Mouse (Mus musculus): ENCODE measurements around the gene B3gntl1. TPM values are rescaled to one million over a fixed set of nuclear protein-coding genes. Genes with fewer than 3 reads are reported as not detected.

Gene B3gntl1
- total RNA-seq, 2 experiments from 2014 or later = 5.8 to 7.8 TPM

DNA sequence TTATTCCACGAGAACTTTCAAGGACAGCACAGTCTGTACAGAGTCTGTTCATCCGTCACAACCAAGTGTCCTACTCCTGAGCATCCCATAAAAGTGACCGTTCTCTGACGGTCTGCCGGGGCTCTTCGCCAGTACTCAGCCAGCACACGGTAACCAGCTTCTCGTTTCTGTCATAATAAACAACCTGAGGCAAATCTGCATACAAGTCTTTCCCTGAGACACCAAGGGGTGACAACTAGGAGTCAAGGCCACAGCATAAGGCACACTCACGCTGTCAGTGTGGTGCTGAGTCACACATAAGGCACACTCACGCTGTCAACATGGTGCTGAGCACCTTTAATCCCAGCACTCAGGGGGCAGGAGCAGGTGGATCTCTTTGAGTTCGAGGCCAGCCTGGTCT, 22.3 kb downstream of the B3gntl1 start:
- no peak for ATAC-seq (ENCODE audit: poor library complexity, severe bottlenecking)

DNA sequence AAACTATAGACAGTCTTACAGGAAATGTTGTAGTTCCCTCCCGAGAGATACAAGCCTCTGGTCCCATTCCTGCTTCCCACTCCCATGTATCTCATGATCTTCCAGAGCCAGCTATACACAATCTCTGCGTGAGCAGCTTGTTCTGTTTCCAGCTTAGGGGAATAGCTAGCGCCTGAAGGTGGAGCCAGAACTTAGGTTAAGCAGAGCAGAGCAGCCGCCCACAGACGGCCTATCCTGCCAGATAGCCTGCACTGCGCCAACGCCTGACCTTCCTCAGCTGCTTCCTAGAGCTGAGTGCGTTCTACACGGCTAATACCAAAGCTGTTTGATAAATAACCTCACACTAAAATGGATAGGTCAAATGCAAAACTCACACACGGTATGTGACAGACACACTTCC, 23.1 kb downstream of the B3gntl1 start:
- ATAC-seq (ENCODE audit: poor library complexity, severe bottlenecking) = no peak

DNA sequence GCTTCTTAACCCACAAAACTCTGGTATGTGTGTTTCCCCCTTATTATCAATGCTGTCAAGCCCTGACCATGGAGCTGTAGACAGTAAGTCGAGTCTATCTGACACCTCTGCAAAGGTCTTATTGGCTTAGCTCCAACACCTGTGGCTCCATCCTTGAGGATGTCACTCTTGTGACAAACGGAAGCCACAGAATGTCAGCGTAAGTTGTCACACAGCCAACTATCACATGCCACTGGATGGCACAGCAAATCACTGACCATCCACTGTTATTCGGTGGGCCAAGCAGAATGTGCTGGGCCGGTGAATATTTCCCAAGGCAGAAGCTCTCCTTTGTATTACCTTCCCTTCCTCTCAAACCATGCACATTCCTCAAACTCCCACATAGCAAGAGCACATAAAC, 24.8 kb downstream of the B3gntl1 start:
- no peak for ATAC-seq (ENCODE audit: poor library complexity, severe bottlenecking)

DNA sequence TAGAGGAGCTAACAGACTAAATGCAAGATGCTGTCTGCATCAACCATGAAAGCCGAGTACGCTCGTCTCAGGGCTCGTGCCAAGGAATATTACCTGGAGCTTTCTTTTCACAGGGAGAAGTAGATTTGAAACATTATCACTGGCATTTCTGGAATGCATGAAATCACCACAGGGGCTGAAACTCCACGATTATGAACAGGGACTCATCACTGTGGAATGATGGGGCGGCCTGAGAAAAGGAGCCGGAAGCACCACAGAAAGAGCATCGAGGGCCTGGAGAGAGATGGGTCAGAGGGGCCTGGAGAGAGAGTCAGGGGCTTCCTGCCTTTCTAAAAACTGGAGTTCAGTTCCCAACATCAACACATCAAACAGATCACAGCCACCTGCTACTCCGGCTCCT, 25.6 kb downstream of the B3gntl1 start:
- ATAC-seq (ENCODE audit: poor library complexity, severe bottlenecking) = no peak

DNA sequence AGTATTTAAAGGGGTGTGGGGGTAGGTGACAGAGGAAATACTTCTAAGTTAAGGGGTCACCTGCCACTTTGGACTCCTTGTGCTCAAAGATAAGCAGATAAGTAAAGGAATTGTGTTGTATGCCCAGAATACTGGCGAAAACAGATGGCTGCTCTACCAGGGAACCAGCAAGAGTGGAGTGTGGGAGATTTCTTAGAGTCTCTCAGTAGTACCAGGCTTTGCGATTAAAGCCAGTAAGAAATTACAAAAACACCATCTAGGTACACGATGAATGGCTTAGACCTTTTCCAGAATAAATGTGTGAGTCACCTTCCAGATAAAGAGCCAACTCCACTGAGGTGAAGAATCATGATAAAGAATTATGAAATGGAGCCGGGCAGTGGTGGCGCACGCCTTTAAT, 27.6 kb downstream of the B3gntl1 start:
- no peak for ATAC-seq (ENCODE audit: poor library complexity, severe bottlenecking)

DNA sequence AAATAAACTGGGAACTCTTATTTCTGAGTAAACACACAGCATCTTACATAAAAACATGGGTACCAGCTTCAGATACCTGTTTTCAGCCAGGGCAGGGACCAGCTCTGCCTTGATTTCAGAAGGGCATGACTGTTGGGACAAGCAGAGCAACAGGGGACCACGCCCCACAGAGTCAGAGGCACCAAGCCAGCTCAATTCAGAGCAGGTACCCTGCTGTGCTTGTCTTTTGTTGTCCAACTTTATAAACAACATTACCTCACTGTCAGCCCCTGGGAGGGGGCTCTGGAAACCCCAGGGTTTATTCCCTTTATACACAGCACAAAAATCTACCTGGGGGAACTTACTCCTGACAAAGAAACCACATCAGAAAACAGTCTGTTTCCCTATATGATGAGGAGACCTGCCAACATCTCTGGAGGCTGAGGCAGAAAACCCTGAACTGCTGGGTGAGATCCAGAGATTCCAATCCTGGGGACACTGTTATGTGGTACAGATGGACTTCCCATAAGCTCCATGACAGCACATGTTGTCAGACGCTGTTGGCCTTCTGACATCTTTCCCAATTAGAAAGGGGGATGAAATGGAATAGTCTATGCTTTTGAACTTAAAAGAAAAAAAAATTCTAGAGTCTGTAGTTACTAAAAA, 31.3 kb downstream of the B3gntl1 start:
- no peak for ATAC-seq (ENCODE audit: poor library complexity, severe bottlenecking)

DNA sequence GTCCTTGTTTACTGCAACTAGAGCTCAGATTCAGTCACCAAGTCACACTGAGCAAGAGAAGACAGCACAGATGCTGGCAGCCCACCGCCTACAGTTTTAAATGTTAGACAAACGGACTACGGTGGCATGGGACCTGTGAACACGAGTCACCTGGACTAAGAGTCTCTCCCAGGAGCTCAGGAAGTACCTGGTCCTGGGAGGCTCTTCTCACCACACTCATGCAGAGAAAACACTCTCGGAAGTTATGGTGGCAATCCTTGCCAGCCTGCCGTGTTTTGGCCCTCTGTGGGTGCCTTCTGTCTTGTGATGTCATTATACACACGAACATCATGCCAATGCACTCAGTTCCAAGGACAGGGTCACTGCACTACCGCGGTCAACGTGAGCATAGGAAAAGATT, 36.3 kb downstream of the B3gntl1 start:
- no peak for ATAC-seq (ENCODE audit: poor library complexity, severe bottlenecking)

DNA sequence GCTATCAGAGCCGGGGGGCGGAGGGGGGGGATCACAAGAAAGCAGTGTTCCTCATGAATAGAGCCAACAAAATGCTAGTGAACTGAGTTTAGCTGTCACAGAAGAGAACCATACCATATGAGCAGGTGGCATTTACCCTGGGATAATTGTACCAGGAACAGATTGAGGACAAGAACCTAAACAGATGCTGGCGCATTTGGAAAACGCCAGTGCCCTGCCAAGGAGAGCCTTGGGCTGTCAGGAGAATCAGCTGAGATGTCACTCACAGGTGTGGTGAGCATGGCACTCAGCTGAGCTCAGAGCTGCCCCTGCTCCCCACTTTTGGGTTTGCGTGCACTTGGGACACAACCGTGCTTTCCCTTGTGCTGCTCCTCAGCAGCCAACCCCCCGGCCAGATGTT, 41.5 kb downstream of the B3gntl1 start:
- no peak for ATAC-seq (ENCODE audit: poor library complexity, severe bottlenecking)

DNA sequence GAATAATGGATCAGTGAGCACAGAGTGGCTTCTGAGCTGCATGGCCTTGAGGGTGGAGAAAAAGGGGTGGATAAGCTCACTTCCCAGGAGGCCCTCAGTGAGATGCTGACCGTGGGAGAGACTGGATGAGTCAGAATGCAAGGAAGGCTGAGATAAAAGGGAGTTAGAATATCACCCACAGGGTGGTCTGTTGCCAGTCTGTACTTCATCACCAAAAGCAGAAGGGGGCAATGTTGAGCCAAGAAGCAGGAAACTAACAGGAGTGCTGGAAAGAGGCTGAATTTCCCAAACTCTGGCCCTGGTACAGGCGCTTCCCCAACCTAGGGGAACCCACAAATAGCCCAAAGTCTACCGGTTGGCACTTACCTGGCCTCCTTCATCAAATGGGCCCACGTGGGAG, 42.5 kb downstream of the B3gntl1 start:
- peak; percentile 33; the same call in 1 of the 2 replicates for ATAC-seq (ENCODE audit: poor library complexity, severe bottlenecking)

DNA sequence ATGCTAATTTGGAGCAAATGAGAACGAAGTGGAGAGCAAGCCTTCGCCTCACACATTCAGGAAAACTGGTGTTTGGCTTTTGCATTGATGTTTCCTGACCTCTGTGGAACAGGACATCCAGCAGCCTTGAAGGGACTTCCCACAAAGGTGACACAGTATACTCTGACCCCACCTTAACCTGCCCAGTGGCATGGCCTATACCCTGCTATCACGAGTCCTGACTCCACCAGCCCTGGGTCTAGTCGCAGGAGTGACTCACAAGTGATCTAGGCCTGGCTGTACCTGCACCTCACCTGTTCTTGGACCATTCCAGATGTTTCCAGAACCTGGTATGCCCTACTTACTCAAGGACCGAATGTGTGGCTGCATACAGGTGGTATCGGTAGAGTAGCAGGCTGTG, 43.4 kb downstream of the B3gntl1 start:
- no peak for ATAC-seq (ENCODE audit: poor library complexity, severe bottlenecking)

DNA sequence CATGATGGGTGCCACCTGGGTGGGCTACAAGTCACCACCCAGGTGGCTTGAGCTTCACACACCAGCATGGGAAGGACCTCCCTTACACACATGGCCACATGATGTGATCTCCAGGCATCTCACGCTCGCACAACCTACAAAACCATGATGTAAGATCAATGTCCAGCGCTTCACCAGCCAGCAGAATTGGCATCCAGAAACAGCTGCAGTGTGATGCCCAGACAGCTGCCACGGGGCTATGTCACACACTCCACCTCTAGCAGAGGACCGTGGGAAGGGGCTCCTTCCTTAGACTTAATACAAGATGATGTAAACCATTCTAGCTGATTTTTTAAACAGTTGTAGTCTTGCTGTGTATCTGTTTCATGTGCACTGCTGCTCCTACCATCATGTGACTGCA, 45.4 kb downstream of the B3gntl1 start:
- ATAC-seq (ENCODE audit: poor library complexity, severe bottlenecking) = no peak

DNA sequence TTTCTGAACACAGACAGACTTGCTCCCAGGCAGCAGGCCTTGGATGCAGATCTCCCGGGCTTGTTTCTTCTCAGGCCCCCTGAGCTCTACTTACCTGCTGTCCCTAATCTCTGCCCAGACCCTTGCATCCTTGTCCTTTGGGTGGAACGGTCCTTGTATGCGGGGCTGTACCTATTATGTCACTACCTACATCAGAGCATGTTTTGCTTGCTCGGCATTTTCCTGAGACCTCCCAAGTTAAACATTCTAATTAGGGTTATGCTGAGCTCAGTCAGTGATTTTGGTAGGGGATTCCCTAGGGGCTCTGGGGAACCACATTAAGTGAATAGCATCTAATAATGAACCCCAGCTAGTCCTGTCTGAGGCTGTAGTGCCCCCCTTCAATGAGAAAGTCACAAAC, 47.9 kb downstream of the B3gntl1 start:
- ATAC-seq (ENCODE audit: poor library complexity, severe bottlenecking) = no peak

DNA sequence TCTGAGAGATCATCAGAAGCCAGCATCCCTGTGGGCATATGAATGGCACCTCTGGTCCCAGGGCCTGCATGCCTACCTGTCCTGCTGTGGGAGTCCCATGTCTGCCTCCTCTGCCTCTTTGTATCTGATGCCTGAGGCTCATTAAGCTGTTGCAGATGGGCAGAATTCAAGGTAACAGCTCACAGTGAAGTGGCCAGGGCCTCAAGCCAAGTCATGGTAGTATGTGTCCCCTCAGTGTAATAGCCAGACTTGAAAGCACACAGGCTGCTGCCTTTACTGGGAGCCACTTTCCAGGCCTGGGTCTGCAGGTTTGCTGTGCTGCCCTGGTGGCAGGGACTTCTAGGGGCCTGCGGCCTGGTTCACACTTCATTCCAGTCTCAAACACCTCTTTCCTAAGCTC, 55.6 kb downstream of the B3gntl1 start:
- no peak for ATAC-seq (ENCODE audit: poor library complexity, severe bottlenecking)

DNA sequence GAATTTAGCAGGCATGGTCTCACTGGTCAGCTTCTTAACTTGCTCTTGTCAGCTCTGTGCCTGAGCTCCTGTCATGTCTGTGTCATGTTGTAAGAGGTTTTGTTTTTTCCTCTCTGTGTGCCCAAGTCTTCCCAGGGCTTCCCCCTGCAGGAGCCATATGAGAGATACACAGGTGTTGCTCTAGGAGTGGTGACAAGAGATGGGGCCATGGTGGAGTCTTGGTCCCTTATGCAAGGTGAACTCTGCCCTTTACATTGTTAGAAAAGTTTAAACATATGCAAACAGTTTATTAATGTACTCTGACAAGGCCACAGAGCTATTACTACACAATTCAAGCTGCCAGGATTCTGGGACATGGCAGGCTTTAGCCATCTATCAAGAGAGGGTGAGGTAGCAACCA, 56.5 kb downstream of the B3gntl1 start:
- no peak for ATAC-seq (ENCODE audit: poor library complexity, severe bottlenecking)

DNA sequence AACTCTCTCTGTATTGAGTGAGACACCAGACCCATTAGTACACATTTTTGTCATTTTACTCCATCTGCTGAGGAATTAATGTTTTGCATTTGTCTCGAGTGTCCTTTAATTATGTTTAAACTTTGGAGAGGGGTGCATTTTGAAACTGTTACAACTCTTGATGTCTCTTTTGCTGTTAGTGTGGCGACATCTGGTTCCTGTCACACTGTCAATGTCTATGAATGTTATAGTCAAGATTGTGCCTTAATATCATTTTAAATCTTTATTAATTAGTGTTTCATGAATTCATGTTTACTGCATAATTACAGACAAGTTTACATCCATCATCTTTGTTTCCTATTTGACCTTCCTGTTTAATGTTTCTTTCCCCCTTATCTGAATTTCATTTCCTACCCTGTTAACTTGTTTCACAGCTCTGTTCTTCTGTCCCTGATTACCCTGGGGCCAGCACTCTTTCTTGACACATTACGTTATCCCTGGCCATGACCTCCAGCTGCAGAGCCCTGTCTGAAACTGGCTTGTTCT, 56.9 kb downstream of the B3gntl1 start:
- ATAC-seq (ENCODE audit: poor library complexity, severe bottlenecking) = no peak

DNA sequence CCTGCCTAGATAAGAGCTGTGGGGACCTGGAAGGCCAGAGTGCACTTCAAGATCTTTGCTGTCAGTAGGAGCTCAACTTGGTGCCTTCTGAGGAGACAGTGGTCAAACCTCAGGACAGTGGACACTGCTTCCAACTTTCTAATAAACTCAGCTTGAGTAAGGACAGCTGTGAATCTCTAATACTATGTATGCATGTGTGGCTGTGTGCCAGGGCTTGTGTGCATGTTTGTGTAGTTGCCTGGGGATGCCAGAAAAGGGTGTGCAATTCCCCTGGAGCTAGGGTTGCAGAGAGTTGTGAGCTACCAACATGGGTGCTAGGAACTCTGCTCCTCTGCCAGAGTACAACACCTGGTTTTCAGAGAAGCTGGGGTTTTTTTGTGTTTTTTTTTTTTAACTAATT, 62.0 kb downstream of the B3gntl1 start:
- ATAC-seq (ENCODE audit: poor library complexity, severe bottlenecking) = no peak

DNA sequence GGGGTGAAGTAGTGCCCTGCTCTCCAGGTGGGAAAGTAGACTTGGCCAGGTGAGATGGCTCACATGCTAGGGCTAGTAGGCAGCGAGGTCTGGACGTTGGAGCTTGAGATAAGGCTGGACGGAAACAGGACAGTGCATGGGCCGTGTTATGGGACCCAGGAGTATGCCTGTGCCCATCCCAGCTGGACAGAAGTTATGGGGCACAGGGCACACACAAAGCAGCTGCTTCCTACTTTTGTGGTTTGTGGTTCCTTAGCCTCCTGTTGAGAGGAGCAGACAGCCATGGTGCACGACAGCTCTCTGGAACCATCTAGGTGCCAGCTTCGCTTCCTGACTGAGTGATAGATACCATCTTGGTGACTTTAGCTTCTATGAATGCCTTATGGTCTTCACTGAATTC, 67.3 kb downstream of the B3gntl1 start:
- no peak for ATAC-seq (ENCODE audit: poor library complexity, severe bottlenecking)

DNA sequence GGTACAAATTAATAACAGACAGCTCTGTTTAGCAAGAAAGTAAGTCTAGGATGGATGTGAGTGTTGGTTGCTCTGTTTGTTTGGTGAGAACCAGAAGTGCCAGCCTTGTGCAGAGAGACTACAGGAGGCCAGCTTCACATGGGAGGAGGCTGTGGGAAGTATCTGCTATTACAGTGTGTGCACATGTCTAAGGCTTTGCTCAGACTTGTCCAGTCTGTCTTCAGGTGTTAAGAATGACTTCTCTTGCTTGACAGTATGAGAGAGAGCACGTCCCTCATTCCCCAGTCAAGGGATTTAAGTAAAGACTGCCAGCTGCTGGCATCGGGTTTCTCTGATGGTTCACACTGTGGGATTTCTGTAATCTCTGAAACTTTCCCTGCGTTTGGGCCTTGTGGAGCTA, 71.5 kb downstream of the B3gntl1 start:
- ATAC-seq (ENCODE audit: poor library complexity, severe bottlenecking) = no peak

DNA sequence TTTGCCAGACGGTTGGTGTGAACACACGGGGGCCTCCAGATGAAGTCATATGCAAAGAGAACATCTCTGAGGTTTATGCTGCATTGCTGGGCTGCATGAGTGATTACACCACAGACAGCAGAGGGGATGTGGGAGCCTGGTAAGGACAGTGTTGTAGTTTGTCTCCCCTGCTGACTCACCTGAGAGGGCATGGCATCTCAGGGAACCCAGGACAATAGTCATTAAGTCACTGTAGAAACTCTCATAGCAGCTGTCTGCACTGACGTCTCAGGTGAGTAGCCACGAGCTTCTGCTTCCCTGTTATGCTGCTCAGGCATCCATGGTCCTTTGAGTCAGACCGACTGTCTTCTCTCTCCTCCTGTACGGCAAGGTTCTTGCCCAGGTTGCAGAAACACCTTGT, 75.7 kb downstream of the B3gntl1 start:
- no peak for ATAC-seq (ENCODE audit: poor library complexity, severe bottlenecking)

DNA sequence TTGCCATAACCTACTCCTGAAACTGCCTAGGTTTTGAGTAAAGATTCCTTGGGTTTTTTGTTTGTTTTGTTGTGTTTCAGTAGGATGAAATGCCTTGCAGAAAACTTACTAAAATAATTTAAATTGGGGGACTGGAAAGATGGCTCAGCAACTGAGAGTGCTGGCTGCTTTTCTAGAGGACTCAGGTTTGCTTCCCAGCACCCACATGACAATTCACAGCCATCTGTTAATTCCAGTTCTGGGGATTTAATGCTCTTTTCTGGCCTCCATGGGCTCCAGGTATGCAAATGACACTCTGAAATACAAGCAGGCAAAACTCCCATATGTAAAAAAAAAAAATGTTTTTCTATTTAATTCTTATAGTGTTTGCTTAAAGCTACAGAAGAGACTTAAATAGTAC, 91.1 kb downstream of the B3gntl1 start:
- no peak for ATAC-seq (ENCODE audit: poor library complexity, severe bottlenecking)

Data from megakaryocyte, adult 5-6 weeks (primary cell).